26 mouse cellular contexts compared by ENCODE assay signal in the genomic region with DNA sequence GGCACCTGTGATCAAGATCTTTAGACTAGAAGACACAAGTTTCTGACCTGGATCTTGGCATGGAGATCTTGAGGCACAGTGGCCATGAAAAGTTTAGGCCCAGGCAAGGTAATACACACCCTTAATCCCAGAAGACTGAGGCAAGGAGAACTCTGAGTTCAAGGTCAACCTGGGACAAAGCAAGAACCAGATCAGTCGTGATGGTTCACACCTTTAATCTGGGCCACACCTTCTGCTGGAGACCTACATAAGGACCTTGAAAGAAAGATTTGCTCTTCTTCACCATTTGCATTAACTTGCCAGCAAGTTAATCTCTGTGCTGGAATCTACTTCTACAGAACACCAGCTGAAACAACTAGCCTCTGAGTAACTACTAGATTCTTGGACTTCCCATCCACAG. TPM values are rescaled to one million over a fixed set of nuclear protein-coding genes. Genes with fewer than 3 reads are reported as not detected.
DNase-seq lines count a peak whose midpoint lies in the region; ATAC-seq and TF ChIP-seq lines count a peak whose summit lies in the region.
"Had no signal": no experiment of that assay in that cellular context is flagged by ENCODE, and none has a peak within 500 bp of the region (broad histone marks: within the 10 kb centered on the region; RNA-seq: fewer than 3 reads in every experiment).

No protein-coding gene starts in this region.

- H3K4me1 ChIP-seq in heart, embryonic 12.5 days (replicated peaks) = no peaks in the 10 kb centered on the region
- no peaks in the 10 kb centered on the region for H3K4me1 ChIP-seq in ES-Bruce4 (ENCODE audit: control insufficient read depth, insufficient read depth, low read length)
- peaks cover 5% of the 10 kb centered on the region for H3K4me1 ChIP-seq in embryonic fibroblast, embryonic 13.5 days (ENCODE audit: control insufficient read depth, insufficient read depth, low read length)
- H3K4me1 ChIP-seq: embryonic facial prominence, embryonic 13.5 days; forebrain, embryonic 10.5 days; forebrain, embryonic 13.5 days; heart, embryonic 10.5 days; hindbrain, embryonic 12.5 days; hindbrain, embryonic 15.5 days had no signal

- TF ChIP-seq CTCF in ES-Bruce4 (IDR thresholded peaks at IDR 0.05; ENCODE audit: low read depth, low read length) = no peak
- TF ChIP-seq CTCF in embryonic fibroblast, embryonic 13.5 days (IDR thresholded peaks at IDR 0.05; ENCODE audit: borderline replicate concordance, insufficient read depth, low read length) = no peak

- no peak for ATAC-seq in heart, embryonic 12.5 days (ENCODE audit: insufficient number of reproducible peaks, low FRiP score)
- ATAC-seq: forebrain, embryonic 13.5 days; forebrain, embryonic 16.5 days had no signal

- TF ChIP-seq POLR2A in ES-Bruce4 (IDR thresholded peaks at IDR 0.05; ENCODE audit: insufficient read depth, low read length) = no peak
- TF ChIP-seq POLR2A in embryonic fibroblast, embryonic 13.5 days (IDR thresholded peaks at IDR 0.05; ENCODE audit: low read depth, low read length) = no peak

- peaks cover 27% of the 10 kb centered on the region for H3K36me3 ChIP-seq in heart, embryonic 12.5 days
- H3K36me3 ChIP-seq in ES-Bruce4 (ENCODE audit: control insufficient read depth, insufficient read depth, low read length, poor library complexity, severe bottlenecking) = no peaks in the 10 kb centered on the region
- H3K36me3 ChIP-seq: hindbrain, embryonic 15.5 days had no signal

- TF ChIP-seq EP300 in ES-Bruce4 (IDR thresholded peaks at IDR 0.05; ENCODE audit: insufficient read depth, low read depth, low read length) = no peak

- H3K4me3 ChIP-seq in heart, embryonic 12.5 days = no peak overlapping the region
- H3K4me3 ChIP-seq in ES-Bruce4 (ENCODE audit: low read depth, low read length) = no peak overlapping the region
- H3K4me3 ChIP-seq in embryonic fibroblast, embryonic 13.5 days (ENCODE audit: insufficient read depth, low read length) = no peak overlapping the region
- H3K4me3 ChIP-seq: embryonic facial prominence, embryonic 10.5 days; embryonic facial prominence, embryonic 13.5 days; forebrain, embryonic 10.5 days; forebrain, embryonic 13.5 days; gastrocnemius, adult 2 months; heart, embryonic 10.5 days; hindbrain, embryonic 12.5 days; hindbrain, embryonic 15.5 days had no signal

- no peaks in the 10 kb centered on the region for H3K9me3 ChIP-seq in heart, embryonic 12.5 days (replicated peaks)
- H3K9me3 ChIP-seq in ES-Bruce4 (replicated peaks; ENCODE audit: control insufficient read depth, insufficient read depth, low read length, poor library complexity, severe bottlenecking) = peaks cover 28% of the 10 kb centered on the region
- H3K9me3 ChIP-seq: embryonic facial prominence, embryonic 10.5 days; embryonic facial prominence, embryonic 13.5 days; forebrain, embryonic 10.5 days; forebrain, embryonic 13.5 days; heart, embryonic 10.5 days; hindbrain, embryonic 12.5 days; hindbrain, embryonic 15.5 days had no signal

- 71% methylated on average over 1 of the region's 1 CpGs for WGBS in heart, embryonic 12.5 days

- H3K4me2 ChIP-seq in heart, embryonic 12.5 days = no peak overlapping the region
- H3K4me2 ChIP-seq: embryonic facial prominence, embryonic 13.5 days; forebrain, embryonic 13.5 days; hindbrain, embryonic 12.5 days; hindbrain, embryonic 15.5 days had no signal

- H3K27me3 ChIP-seq in heart, embryonic 12.5 days (replicated peaks) = no peaks in the 10 kb centered on the region
- H3K27me3 ChIP-seq in ES-Bruce4 (ENCODE audit: control insufficient read depth, insufficient read depth, low read length, poor library complexity, severe bottlenecking) = no peaks in the 10 kb centered on the region
- H3K27me3 ChIP-seq: embryonic facial prominence, embryonic 13.5 days; forebrain, embryonic 13.5 days; hindbrain, embryonic 12.5 days; hindbrain, embryonic 15.5 days had no signal

- H3K27ac ChIP-seq in heart, embryonic 12.5 days (ENCODE audit: poor library complexity, severe bottlenecking) = no peak overlapping the region
- peak overlapping the region; percentile 73 for H3K27ac ChIP-seq in ES-Bruce4 (ENCODE audit: insufficient read depth, low read length)
- peak overlapping the region; percentile 69 for H3K27ac ChIP-seq in embryonic fibroblast, embryonic 13.5 days (ENCODE audit: insufficient read depth, low read length)
- H3K27ac ChIP-seq: embryonic facial prominence, embryonic 10.5 days; embryonic facial prominence, embryonic 13.5 days; forebrain, embryonic 10.5 days; forebrain, embryonic 13.5 days; gastrocnemius, adult 2 months; heart, embryonic 10.5 days; hindbrain, embryonic 12.5 days; hindbrain, embryonic 15.5 days had no signal

- no peak overlapping the region for H3K9ac ChIP-seq in heart, embryonic 12.5 days
- H3K9ac ChIP-seq in ES-Bruce4 (ENCODE audit: low read depth, poor library complexity, severe bottlenecking) = no peak overlapping the region
- H3K9ac ChIP-seq: embryonic facial prominence, embryonic 13.5 days; forebrain, embryonic 13.5 days; hindbrain, embryonic 12.5 days; hindbrain, embryonic 15.5 days had no signal

- DNase-seq in heart, adult 11 months = peak; percentile 42
- DNase-seq in R1 (ENCODE audit: low read depth, low spot score) = peak; percentile 52
- DNase-seq in natural killer cell, adult 2 months (ENCODE audit: low spot score in 2 of 2) = no peak
- no peak for DNase-seq in kidney, adult 11 months
- DNase-seq in heart, adult 8-10 months (ENCODE audit: low spot score) = no peak
- DNase-seq: adrenal gland, adult 2 months; adrenal gland, postnatal 14 days; cerebellum, adult 11-12 months; cerebellum, adult 8-10 months; cerebellum, postnatal 10 days; cerebellum, postnatal 36 days; embryo, embryonic 11 days; gastrocnemius, adult 2 months; gastrocnemius, postnatal 14 days; heart, adult 18-20 months had no signal

RNA-seq across cellular contexts. Expression of a gene that starts 34.6 kb away (rescaled TPM):
- polyA plus RNA-seq in heart, embryonic 12.5 days (2016; fragmentation: Nextera tagmentation; extraction: Ambion mirVana) = 20.3 and 22.2 TPM in 2 replicates
- 4.0 and 4.5 TPM in 2 replicates for polyA plus RNA-seq in ES-Bruce4 (2011; ENCODE audit: insufficient read depth, insufficient read length, low read depth, missing spikeins)
- 37.2 and 39.1 TPM in 2 replicates for polyA plus RNA-seq in embryonic fibroblast, embryonic 13.5 days (2011; ENCODE audit: insufficient read length, low read depth, missing spikeins)
- total RNA-seq in heart, adult 8-10 months (2022) = 1 to 10 TPM; 6.2 to 9.8 (median 7.3) TPM

RNA-seq across cellular contexts. Expression of a gene that starts 49.3 kb away (rescaled TPM):
- 35.6 and 35.9 TPM in 2 replicates for polyA plus RNA-seq in heart, embryonic 12.5 days (2016; fragmentation: Nextera tagmentation; extraction: Ambion mirVana)
- polyA plus RNA-seq in ES-Bruce4 (2011; ENCODE audit: insufficient read depth, insufficient read length, low read depth, missing spikeins) = 14.1 and 16.1 TPM in 2 replicates
- 51.2 and 68.0 TPM in 2 replicates for polyA plus RNA-seq in embryonic fibroblast, embryonic 13.5 days (2011; ENCODE audit: insufficient read length, low read depth, missing spikeins)
- 10 to 100 TPM; 43.5 to 60.4 (median 50.3) TPM for total RNA-seq in heart, adult 8-10 months (2022)

Comparison
In these comparisons a context has a peak if more than half of its experiments do, and no peak if none do; other contexts are left out.
1. DNase-seq: peak in heart, adult 11 months (single experiment) and R1 (single experiment); none in natural killer cell, adult 2 months (0 of 2), kidney, adult 11 months (single experiment) and heart, adult 8-10 months (single experiment).